Mouse (Mus musculus) fibroblast of lung, adult 2 months (primary cell): ENCODE data around the gene Zfp266.

Source experiments
- DNase-seq: peaks from one replicate; pipeline ENCODE4 v3.0.0-alpha.2; 2011; ENCODE audit warnings: low read depth

Zfp266 gene

DNA sequence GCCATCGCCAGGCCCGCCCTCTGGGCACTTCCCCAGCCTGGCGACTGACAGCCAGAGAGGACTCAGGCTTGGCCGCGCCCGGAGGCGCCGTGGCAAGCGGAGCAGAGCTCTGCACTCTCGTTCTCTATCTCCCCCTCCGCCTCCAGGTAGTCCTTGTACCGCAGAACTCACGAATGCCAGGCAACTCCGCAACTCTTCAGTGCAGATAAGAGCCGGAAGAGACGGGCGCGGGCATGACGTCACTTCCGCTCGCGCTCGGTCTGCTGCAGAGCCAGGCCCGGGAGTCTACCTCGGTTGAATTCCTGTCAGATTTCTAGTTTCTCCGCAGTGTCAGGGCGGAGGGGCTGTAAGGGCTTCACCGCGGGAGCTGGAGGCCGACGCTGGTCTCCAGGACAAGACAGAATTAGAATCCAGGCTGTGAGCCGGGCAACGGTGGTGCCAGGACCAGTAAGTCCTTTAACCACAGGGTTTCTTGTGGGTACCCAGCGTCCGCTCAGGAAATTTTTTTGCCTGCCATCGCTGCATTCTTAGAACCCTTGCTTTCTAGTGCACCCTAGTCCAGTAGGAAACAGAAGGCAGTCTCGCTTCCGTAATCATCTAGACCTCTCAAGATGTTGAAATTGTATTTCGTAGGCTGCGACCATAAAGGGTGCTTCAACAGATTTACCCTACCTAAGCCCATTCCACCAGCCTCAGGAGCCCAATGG, 28.5 kb downstream of the Zfp266 start, which contains the start of gene Zfp426:
Gene Zfp426 (minus strand): TSS at position 220 of the 707 bp plus-strand sequence.
- peak; percentile 62 for DNase-seq

DNA sequence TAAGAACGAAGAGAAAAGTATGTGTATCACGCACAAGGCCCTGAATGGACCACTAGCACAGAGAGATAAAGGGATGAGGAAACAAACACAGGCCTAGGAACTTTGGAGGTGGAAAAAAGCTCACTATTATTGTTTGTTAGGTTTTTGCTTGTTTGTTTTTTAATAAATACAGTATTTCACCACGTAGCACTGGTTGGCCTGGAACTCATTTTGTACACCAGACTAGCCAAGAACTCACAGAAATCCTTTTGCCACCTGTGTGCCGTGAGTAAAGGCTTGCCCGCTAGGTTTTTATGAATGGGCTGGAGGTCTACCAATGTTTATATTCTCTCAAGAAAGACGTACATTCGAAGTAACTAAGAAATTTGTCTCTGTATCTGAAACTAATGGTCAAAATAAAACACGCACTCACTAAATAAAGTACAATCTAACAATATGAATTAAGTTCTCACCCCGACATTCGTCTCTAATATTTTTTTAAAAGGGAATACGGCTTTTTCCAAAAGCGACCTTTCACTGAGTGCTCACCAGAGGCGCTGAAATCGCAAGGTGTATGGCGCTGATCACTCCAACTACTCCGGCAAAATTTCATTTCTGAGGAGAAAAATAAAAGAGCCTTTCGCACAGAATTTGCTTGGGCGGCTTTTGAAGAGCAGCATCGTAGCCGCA, 29.2 kb downstream of the Zfp266 start:
- DNase-seq, result no peak

DNA sequence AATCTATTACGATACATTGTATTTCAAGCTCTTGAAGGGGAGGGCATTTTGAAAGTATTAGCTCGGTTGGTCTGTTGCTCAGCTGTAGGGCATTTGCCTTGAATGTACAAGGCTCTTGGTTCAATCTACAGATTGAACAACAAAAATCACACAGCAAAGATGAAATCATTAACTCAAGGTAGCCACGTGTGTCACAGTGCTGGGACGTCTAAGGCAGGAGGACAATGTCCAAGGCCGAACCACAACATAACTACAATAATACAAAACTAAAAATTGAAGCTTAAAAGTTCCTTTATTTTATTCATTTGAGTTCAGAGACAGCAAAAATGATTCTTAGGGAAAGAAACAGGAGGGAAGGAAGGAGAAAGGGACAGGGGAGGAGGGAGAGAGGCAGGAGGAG, 31.7 kb downstream of the Zfp266 start:
- no peak for DNase-seq

DNA sequence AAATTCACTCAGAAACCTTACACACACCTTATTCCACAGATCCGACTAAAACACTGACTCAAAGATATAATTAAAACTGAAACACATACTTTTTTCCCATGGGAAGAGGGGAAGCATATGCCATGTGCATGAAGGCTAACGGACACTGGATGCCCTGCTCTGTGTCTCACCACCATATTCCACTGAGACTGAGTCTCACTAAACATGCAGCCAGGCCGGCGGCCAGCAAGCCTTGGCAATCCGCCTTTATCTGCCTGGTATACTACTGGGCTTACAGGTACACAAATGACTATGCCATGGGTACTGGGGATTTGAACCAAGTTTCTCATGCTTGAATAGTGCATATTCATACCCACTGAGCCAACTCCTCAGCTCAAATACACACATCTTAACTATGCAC, 41.8 kb downstream of the Zfp266 start:
- no peak for DNase-seq

DNA sequence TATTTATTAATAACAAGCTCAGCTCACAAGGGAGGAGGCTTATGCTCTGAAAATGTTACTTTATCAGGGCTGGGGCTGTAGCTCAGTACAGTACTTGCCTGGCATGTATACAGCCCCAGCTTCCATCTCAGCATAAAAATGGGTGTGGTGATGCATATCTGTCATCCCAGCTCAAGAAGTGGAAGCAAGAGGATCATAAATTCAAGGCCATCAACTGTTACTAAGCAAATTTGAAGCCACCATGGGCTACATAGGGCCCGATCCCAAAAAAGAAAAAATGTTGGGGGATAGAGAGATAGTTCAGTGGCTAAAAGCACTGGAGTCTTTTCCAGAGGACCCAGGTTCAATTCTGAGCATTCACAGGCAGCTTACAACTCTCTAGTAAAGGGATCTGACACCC, 44.6 kb downstream of the Zfp266 start:
- no peak for DNase-seq

DNA sequence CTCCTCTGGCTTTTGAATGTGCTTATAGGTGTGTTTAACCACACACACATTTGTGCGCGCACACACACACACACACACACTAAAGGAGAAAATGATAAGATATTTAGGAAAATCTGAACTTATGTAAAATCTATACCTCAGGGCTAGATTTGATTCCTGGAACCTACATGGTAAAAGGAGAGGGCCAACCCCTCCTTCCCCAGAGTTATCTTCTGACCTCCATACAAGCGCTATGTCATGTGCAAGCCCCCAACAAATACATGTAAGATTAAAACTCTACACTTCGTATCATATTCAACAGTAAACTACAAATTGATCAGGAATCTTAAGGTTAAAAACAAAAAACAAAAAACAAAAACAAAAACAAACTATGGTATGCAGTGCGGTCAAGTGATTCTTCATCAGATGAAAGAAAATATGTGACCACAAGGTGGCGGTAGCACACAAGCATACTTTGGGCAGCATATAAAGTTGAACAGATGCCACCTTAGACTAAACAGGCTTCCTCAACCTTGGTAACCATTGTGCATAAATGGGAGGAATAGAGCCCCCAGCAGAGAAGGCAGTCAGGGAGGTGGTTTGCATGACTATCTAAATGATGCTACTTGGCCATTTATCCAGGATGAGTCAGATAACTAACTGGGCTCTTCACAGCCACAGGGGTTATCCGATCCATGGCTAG, 54.3 kb downstream of the Zfp266 start:
- DNase-seq, result peak; percentile 32

DNA sequence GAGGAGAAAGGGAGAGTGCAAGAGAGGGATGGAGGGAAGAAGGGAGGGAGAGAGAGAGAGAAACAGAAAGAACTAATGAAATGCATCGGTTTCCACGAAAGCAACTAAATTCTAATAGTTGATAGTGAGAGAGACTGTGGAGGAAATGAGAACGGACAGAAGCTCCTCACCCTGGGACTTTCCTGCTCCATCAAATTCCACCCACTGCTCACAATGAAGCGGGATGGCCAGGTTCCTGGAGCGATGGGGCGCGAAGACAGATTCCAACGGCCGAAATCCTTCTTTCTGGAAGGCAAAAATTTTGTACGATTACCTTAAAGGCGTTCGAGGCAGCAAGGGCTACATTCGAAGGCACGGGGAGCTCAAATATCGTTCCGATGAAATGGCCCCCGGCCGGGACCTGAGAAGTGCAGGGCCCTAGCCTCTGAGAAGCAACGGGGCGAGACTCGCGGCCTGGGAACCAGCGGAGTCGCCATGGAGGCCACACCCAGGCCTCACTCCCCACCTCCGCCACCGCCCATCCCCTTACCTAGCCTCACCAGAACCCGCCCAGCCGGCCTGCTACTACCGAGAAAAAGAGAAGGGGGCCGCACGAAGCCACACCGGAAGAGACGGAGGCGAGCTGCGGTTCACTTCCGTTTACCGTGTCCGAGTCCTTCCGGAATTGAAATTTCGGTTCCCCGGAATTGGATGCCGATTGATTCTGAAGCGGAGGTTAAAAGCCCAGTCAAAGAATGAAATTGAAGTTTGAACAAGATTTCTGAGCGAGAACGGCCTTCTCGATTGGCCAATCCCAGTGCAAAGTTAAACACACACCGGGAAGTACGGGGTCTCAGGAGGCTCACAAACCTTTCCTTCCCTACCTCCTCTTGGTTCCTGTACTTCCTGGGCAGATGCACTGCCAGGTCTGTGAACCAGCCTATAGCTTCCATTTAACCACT, 61.6 kb downstream of the Zfp266 start, which contains the start of gene Zfp26:
Gene Zfp26 (minus strand): TSS at position 786 of the 941 bp plus-strand sequence.
- peak; percentile 49 for DNase-seq

DNA sequence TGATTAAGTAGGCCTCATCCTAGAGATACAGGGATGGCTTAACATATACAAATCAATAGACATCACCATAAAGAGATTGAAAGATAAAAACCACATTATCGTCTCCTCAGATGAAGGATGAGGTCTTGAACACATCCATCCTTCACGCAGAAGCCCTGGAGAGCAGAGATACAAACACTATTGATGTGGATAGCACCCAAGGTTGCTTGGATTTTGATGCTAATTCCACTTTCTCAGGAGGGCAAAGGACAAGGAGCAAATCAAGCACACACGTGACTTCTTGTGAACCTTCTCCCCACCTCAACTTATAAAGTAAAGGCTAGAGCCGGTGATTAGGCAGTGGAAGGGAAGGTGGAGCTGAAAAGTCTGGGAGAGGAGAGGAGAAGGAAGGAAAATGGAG, 67.6 kb downstream of the Zfp266 start:
- no peak for DNase-seq

DNA sequence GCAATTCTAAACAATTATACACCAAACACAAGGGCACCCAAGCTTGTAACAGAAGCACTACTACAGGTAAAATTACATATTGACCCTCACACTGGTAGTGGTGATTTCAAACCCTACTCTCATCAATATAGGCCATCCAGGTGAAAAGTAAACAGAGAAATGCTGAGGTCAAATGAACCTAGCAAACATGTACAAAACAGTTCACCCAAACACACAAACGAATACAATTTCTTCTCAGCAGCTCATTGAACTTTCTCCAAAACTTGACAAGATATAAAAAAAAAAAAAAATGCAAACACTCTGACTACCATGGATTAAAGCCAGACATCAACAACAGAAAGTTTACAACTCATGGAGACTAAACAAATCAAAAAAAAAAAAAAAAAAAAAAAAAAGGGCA, 69.7 kb downstream of the Zfp266 start:
- DNase-seq, result no peak
